Mouse (Mus musculus): ENCODE measurements around the gene Klrb1f.
"Not testable (repeated sequence)": the region's sequence is repeated elsewhere in the genome, so short reads cannot be mapped to it uniquely, and the experiment has no call there.

GRCm38 (mm10) chr6:129088596-129088995 is 42.9 kb downstream of the Klrb1f start:
- TF ChIP-seq CTCF, EP300 (IDR thresholded peaks at IDR 0.05; ENCODE audit: low read depth): not testable (repeated sequence)

All from liver, embryonic 14.5 days (tissue).